Comparison of ENCODE assay signal across 8 mouse cellular contexts in genomic region chrX:167208506-167208820, GRCm38 (mm10). TPM values are rescaled to one million over a fixed set of nuclear protein-coding genes. Genes with fewer than 3 reads are reported as not detected.
DNase-seq lines count a peak whose midpoint lies in the region; ATAC-seq and TF ChIP-seq lines count a peak whose summit lies in the region.

No protein-coding gene starts in this region.

- peak; percentile 47 for ATAC-seq in forebrain, postnatal 0 days
- ATAC-seq in intestine, embryonic 16.5 days, result no peak
- no peak for ATAC-seq in lung, embryonic 16.5 days (ENCODE audit: low read depth)

- H3K9me3 ChIP-seq in forebrain, postnatal 0 days (ENCODE audit: low read length), result no peaks in the 10 kb centered on the region
- H3K9me3 ChIP-seq in intestine, embryonic 16.5 days (ENCODE audit: control insufficient read depth, low read length), result no peaks in the 10 kb centered on the region
- no peaks in the 10 kb centered on the region for H3K9me3 ChIP-seq in lung, embryonic 16.5 days (ENCODE audit: control insufficient read depth, low read length)

- peak overlapping the region; percentile 59; the same call in 1 of the 2 replicates for H3K4me2 ChIP-seq in forebrain, postnatal 0 days (ENCODE audit: low read depth)
- no peak overlapping the region for H3K4me2 ChIP-seq in intestine, embryonic 16.5 days (ENCODE audit: low read depth, low read length)
- H3K4me2 ChIP-seq in lung, embryonic 16.5 days (ENCODE audit: low read depth, low read length), result peak overlapping the region; percentile 45; the same call in 1 of the 2 replicates

- peak overlapping the region; percentile 94 for H3K27ac ChIP-seq in forebrain, postnatal 0 days (ENCODE audit: low read depth, low read length)
- peak overlapping the region; percentile 91 for H3K27ac ChIP-seq in intestine, embryonic 16.5 days (ENCODE audit: low read length)
- peak overlapping the region; percentile 88 for H3K27ac ChIP-seq in lung, embryonic 16.5 days (ENCODE audit: low read length)

- WGBS in forebrain, postnatal 0 days, result 20% methylated on average over 16 of the region's 16 CpGs
- WGBS in intestine, embryonic 16.5 days, result 16% methylated on average over 16 of the region's 16 CpGs
- whole genome bisulfite sequencing in lung, embryonic 16.5 days, result 15% methylated on average over 16 of the region's 16 CpGs

- no peak for TF ChIP-seq CTCF in forebrain, postnatal 0 days (IDR thresholded peaks at IDR 0.05; ENCODE audit: low read depth)

- no peaks in the 10 kb centered on the region for H3K27me3 ChIP-seq in forebrain, postnatal 0 days (ENCODE audit: insufficient read depth, low read length)
- 0 out of 2 replicates have a peak, but pooled peaks cover 2% of the 10 kb centered on the region for H3K27me3 ChIP-seq in intestine, embryonic 16.5 days (replicated peaks; ENCODE audit: control insufficient read depth, insufficient read depth, low read length)
- no peaks in the 10 kb centered on the region; the same call in 1 of the 2 replicates for H3K27me3 ChIP-seq in lung, embryonic 16.5 days (ENCODE audit: control insufficient read depth, insufficient read depth, low read depth, low read length)

- H3K36me3 ChIP-seq in forebrain, postnatal 0 days (ENCODE audit: insufficient read depth), result 0 out of 2 replicates have a peak, but pooled peaks cover 3% of the 10 kb centered on the region
- H3K36me3 ChIP-seq in intestine, embryonic 16.5 days (ENCODE audit: control insufficient read depth, insufficient read depth, low read length), result no peaks in the 10 kb centered on the region
- H3K36me3 ChIP-seq in lung, embryonic 16.5 days (ENCODE audit: control insufficient read depth, insufficient read depth, low read length), result peaks cover 2% of the 10 kb centered on the region; the same call in 1 of the 2 replicates

- peak overlapping the region; percentile 60 for H3K4me3 ChIP-seq in forebrain, postnatal 0 days (ENCODE audit: low read depth, low read length)
- H3K4me3 ChIP-seq in intestine, embryonic 16.5 days (ENCODE audit: low read length), result peak overlapping the region; percentile 64
- peak overlapping the region; percentile 64 for H3K4me3 ChIP-seq in lung, embryonic 16.5 days (ENCODE audit: low read length)

- peak; percentile 38 to 47 for DNase-seq in layer of hippocampus, postnatal 10 days (ENCODE audit: low spot score in 2 of 2)
- DNase-seq in layer of hippocampus, adult 8-10 months (ENCODE audit: low spot score in 2 of 2), result no peak
- peak; percentile 5 for DNase-seq in adrenal gland, postnatal 25 days
- peak; percentile 70 for DNase-seq in forebrain, postnatal 0 days
- peak; percentile 55 for DNase-seq in retina, postnatal 1 day
- no peak for DNase-seq in urinary bladder, postnatal 36 days (ENCODE audit: low spot score in 2 of 2)

- peak overlapping the region; percentile 84 for H3K9ac ChIP-seq in forebrain, postnatal 0 days
- peak overlapping the region; percentile 68 for H3K9ac ChIP-seq in intestine, embryonic 16.5 days (ENCODE audit: low read depth, low read length)
- H3K9ac ChIP-seq in lung, embryonic 16.5 days (ENCODE audit: low read length), result peak overlapping the region; percentile 84

- 0 out of 2 replicates have a peak, but pooled peaks cover 6% of the 10 kb centered on the region for H3K4me1 ChIP-seq in forebrain, postnatal 0 days (ENCODE audit: insufficient read depth)
- peaks cover 2% of the 10 kb centered on the region; the same call in 1 of the 2 replicates for H3K4me1 ChIP-seq in intestine, embryonic 16.5 days (ENCODE audit: control insufficient read depth, insufficient read depth, low read length)
- peaks cover 7% of the 10 kb centered on the region; the same call in 1 of the 2 replicates for H3K4me1 ChIP-seq in lung, embryonic 16.5 days (replicated peaks; ENCODE audit: control insufficient read depth, insufficient read depth, low read length)

RNA-seq across cellular contexts. Expression of gene Tmsb4x, which starts 0.7 kb away (rescaled TPM):
- 1,000 to 10,000 TPM; 2,084 to 2,121 TPM for total RNA-seq in layer of hippocampus, postnatal 10 days (2021)
- total RNA-seq in layer of hippocampus, adult 8-10 months (2022), result 1,000 to 10,000 TPM; 1,713 to 2,363 (median 1,977) TPM
- 273 and 303 TPM in 2 replicates for total RNA-seq in adrenal gland, postnatal 25 days (2021)
- 2,260 and 3,868 TPM in 2 replicates for total RNA-seq in forebrain, postnatal 0 days (2014; rRNA removed)
- polyA plus RNA-seq in forebrain, postnatal 0 days (2015; fragmentation: Nextera tagmentation; extraction: Ambion mirVana), result 5,725 and 7,393 TPM in 2 replicates
- 2,883 and 3,085 TPM in 2 replicates for polyA plus RNA-seq in intestine, embryonic 16.5 days (2015; fragmentation: Nextera tagmentation; extraction: Ambion mirVana)
- 6,019 and 6,084 TPM in 2 replicates for polyA plus RNA-seq in lung, embryonic 16.5 days (2015; fragmentation: Nextera tagmentation; extraction: Ambion mirVana)

RNA-seq across cellular contexts. Expression of gene Tlr8, which starts 55.7 kb away (rescaled TPM):
- total RNA-seq in layer of hippocampus, postnatal 10 days (2021), result not detected
- total RNA-seq in layer of hippocampus, adult 8-10 months (2022), result under 1 TPM in 2 of 4 experiments, not detected in 2; 0.10 to 0.14 TPM
- total RNA-seq in adrenal gland, postnatal 25 days (2021), result 0.67 and 1.5 TPM in 2 replicates
- 0.31 and 0.52 TPM in 2 replicates for total RNA-seq in forebrain, postnatal 0 days (2014; rRNA removed)
- polyA plus RNA-seq in forebrain, postnatal 0 days (2015; fragmentation: Nextera tagmentation; extraction: Ambion mirVana), result not detected in 2 replicates
- 0.35 and 0.66 TPM in 2 replicates for polyA plus RNA-seq in intestine, embryonic 16.5 days (2015; fragmentation: Nextera tagmentation; extraction: Ambion mirVana)
- 0.55 and 0.85 TPM in 2 replicates for polyA plus RNA-seq in lung, embryonic 16.5 days (2015; fragmentation: Nextera tagmentation; extraction: Ambion mirVana)

Comparison
In these comparisons a context has a peak if more than half of its experiments do, and no peak if none do; other contexts are left out.
1. DNase-seq: peak in layer of hippocampus, postnatal 10 days (2 of 2), adrenal gland, postnatal 25 days (single experiment), forebrain, postnatal 0 days (single experiment) and retina, postnatal 1 day (single experiment); none in layer of hippocampus, adult 8-10 months (0 of 2) and urinary bladder, postnatal 36 days (0 of 2).
2. Peak in every context shown above with its lines, with median percentiles within 50 percentile points of each other: H3K27ac ChIP-seq, H3K4me3 ChIP-seq and H3K9ac ChIP-seq.